Mouse (Mus musculus) mature B cell (primary cell): ENCODE results near the gene Rnf166.

Source experiments
- in situ Hi-C: fragments of 300-500 bp; cut with MboI; formaldehyde crosslinking; loops from 2 replicates; pipeline ENCODE4 v1.14.3; 2019

Rnf166 gene

GRCm38 (mm10) chr8:122439336-122439735, 36.5 kb downstream of the Rnf166 start:
- in situ Hi-C loops = no loop called here

DNA sequence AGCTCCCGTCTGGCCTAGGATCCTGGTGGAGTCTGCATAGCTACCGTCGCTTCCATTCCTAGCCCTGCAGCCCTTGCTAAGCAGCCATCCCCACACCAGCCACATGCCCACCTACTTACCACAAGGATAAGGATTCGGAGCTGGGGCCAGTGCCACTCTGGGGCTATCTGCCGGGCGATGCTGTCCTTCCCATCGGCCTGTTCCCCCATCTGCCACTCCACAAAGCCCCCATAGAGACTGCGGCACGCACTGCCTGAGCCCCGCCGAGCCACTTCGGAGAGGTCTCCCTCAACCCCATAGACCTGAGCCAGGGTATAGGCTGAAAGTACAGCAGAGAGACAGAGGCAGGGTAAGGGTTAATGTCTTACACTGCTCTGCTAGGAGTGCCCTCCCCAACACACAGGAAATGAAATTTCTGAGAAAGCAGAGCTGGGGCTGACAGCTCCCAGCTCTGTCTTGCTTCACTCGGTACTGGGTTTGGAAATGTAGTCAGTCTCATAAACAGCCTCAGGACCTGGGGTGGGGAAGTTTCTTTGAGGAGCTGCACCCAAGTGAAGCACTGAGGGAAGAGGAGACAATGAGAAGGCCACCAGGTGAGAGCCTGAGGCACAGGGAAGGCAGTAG, 38.0 kb downstream of the Rnf166 start:
- in situ Hi-C loops = no loop called here

DNA sequence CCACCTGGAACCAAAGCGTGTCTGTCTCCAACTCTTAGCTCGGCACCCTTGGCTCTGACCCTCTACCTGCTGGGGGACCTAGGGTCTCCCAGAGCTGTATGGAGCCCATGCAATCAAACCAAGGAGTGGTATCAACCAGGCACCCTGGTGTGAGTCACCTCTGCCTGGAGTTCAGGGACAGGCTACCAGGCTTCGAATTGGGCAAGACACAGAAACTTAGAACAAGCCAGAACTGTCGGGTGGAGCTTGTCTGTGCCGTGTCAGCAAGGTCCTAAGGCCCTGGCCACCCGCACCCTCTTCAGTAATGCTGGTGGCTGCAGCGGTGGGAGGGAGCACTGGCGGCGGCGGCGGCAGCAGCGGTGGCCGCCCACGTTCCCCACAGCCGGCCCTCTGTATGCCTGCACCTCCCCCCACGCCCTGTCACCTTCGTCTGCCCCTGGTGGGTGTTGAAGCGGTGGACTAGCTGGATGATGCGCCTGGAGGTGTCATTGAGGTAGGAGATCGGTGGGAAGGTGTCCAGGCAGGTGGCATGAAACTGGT, 39.2 kb downstream of the Rnf166 start:
- in situ Hi-C loops = no loop called here

DNA sequence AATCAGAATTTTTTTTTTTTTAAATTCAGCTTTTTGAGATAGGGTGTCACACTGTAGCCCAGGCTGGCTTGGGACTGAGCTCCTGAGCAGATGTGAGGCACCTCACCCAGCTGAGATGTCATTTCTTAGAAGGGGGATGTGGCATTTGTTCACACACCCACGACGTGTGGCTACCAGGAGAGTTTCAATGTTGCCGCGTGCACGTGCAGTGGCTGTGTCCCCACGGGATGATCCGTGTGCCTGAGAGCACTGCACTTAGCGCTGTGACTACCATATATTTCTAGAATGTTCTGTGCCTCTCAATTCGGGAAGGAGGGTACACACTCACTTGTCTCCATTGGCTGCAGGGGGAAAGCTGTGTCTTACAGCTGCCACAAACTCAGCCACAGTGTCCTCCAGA, 39.7 kb downstream of the Rnf166 start:
- in situ Hi-C loops = no loop called here

DNA sequence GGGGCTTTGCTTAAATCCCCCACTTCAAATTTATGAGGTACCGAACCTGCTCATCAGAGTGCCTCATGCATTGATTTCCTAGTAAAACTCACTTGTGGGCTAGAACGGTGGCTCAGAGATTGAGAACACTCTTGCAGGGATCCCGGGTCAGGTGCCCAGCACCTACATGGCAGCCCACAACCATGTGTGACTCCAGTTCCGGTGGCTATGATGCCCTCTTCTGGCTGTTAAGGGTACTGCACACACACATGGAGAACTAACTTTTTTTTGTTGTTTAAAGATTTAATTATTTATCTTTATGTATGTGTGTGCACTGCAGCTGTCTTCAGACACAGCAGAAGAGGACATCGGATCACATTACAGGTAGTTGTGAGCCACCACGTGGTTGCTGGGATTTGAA, 40.5 kb downstream of the Rnf166 start:
- in situ Hi-C loops = no loop called here

GRCm38 (mm10) chr8:122433269-122433905, 42.5 kb downstream of the Rnf166 start:
- in situ Hi-C loops = no loop called here

GRCm38 (mm10) chr8:122432443-122433268, 43.2 kb downstream of the Rnf166 start, which contains the start of gene Cyba:
Cyba (minus strand) TSS chr8:122432930.
- in situ Hi-C loops = no loop called here

DNA sequence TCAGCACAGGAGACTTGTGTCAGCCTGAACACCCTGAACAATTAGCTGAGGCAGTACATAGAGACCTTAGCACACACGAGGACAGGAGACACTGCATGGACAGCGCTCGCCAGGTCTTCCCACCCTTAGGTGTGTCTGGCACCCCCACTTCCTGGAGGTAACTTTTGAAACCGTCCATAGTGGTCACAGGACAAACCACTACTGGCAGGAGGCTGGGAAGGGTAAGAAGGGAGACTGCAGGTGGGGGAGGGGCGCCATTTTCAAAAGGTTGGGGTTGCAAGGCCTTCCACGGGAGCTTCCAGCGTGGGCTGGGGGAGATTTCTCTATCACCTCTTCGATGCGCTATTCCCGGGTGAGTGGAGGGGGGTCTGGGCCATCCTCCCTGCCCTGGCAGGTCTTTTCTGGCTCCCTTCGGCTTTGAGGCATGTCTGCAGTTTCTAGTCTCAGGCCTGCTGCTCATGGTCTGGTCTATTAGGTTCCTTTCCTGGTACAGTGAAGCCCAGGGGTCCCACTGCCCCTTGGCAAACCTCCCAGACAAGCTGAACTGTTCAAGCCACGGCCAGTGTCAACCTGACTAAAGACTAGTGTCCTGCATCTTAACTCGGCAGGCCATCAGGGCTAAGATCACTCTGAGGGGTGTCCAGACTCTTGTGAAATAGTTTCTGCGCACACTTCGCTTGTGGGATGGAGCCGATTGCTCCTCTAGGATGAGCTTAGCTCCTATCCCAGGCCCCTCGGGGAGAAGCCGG, 44.0 kb downstream of the Rnf166 start:
- in situ Hi-C loops = no loop called here

- in situ Hi-C loops = no loop called here
These were observed 45.2 kb downstream of the Rnf166 start for GRCm38 (mm10) chr8:122430646-122431045.

GRCm38 (mm10) chr8:122430058-122430636, 45.7 kb downstream of the Rnf166 start:
- in situ Hi-C loops = no loop called here

DNA sequence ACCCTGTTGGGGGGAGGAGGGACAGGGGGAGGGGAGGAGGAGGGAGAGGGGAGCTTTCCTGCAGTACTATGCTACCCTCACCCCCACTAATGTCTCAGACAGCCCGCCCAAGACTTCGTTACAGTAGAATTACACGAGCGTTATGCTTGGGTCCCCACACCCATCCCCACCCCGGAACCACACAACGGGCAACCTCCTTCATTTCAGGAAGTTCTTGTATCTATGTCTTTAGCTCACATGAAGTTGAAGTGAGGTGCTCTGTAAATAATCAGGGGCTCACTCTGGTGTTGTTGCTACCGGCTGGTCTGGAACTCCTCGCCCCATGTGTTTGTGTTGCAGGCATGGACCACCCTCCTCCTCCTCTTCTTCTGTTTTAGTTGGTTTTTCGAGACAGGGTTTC, 47.7 kb downstream of the Rnf166 start:
- in situ Hi-C loops = no loop called here

DNA sequence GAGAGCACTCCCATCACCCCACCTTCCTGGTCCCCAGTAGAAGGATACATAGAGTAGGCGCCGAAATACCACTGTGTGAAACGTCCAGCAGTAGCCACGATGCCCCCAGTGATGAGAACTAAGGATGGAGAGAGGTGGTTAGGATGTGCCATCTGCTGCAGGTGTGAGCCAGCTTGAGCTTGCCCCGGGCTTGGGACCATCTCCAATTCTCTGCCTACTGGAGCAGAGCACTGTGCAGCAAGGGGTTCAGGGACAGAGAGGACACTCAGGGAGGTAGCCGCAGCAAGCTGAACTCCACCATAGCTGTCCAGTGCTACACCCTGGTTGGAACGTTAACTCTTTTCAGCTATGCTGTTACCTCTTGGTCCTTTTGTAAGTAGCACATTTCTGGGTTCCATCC, 48.3 kb downstream of the Rnf166 start:
- in situ Hi-C loops = no loop called here

GRCm38 (mm10) chr8:122426145-122426544, 49.7 kb downstream of the Rnf166 start:
- in situ Hi-C loops = no loop called here

GRCm38 (mm10) chr8:122423659-122424058, 52.2 kb downstream of the Rnf166 start:
- in situ Hi-C loops = no loop called here

DNA sequence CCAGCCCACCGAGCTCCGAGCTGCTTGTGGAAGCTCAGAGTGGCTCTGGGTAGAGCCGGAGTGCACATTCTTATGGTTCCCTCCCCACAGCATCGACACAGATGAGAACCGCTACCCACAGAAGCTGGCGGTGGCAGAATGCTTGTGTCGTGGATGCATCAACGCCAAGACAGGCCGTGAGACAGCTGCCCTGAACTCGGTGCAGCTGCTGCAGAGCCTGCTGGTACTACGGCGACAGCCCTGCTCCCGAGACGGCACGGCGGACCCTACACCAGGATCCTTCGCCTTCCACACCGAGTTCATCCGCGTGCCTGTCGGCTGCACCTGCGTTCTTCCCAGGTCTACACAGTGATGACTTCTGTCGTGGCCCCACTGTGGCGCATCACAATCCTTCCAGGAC, 52.6 kb downstream of the Rnf166 start:
- in situ Hi-C loops = no loop called here

- in situ Hi-C loops = no loop called here
These were observed 54.3 kb downstream of the Rnf166 start, which contains the start of gene Il17c for GRCm38 (mm10) chr8:122421376-122422070. Il17c (plus strand) TSS chr8:122422020.

DNA sequence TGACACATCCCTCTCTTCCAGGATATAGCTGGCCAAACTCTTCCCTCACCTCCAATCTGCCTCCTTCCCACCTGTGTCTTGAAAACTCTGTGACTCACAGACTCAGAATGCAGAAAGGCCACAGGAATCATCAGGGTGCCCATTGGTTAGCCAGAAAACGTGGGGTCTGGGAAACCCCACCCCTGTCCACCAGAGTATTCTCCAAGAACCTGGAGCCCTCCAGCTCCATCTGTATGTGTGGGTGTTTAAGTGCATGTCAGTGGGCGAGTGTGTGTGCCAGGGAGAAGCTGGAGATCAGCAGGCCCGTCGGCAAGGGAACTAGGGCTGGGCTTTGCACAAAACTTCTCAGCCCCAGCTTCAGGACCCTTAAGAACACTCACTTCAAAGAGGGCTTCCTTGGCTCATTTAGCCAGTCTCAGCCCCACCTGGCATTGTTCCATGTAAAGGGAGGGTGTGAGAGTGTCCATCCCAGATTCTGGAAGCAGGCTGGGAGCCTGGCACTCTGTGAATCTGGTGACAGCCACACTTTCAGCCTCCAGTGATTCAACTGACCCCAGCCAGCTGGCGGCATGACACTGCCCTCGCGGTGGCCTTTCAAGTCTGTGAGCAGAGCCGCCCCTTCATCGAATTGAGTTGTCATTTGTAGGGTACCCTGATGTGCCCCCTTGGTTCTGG, 55.8 kb downstream of the Rnf166 start:
- in situ Hi-C loops = no loop called here
